9 mouse cellular contexts compared by ENCODE assay signal in genomic region chr9:43230886-43231285, GRCm38 (mm10). TPM values are rescaled to one million over a fixed set of nuclear protein-coding genes. Genes with fewer than 3 reads are reported as not detected.
DNase-seq lines count a peak whose midpoint lies in the region; ATAC-seq and TF ChIP-seq lines count a peak whose summit lies in the region.
"Had no signal": no experiment of that assay in that cellular context is flagged by ENCODE, and none has a peak within 500 bp of the region (broad histone marks: within the 10 kb centered on the region; RNA-seq: fewer than 3 reads in every experiment).

No protein-coding gene starts in this region.

- TF ChIP-seq POLR2A in kidney, adult 2 months (IDR thresholded peaks at IDR 0.05; ENCODE audit: low read depth, low read length): no peak

- no peak for TF ChIP-seq CTCF in kidney, adult 2 months (conservative IDR thresholded peaks at IDR 0.05; ENCODE audit: insufficient read depth, insufficient read length, low read depth, low read length)

- peak; percentile 66 for DNase-seq in kidney, adult 2 months
- DNase-seq in kidney, adult 18-20 months: no peak
- DNase-seq in heart, adult 18-20 months: peak; percentile 61 to 71
- DNase-seq in intestine, embryonic 14.5 days (ENCODE audit: low spot score): peak; percentile 66
- no peak for DNase-seq in liver, embryonic 13.5 days
- no peak for DNase-seq in ovary, adult 18-20 months (ENCODE audit: low spot score)
- no peak for DNase-seq in c-Kit-positive CD71-positive TER-119-positive erythroid progenitor cells, embryonic 14.5 days (ENCODE audit: low spot score)
- no peak for DNase-seq in adrenal gland, postnatal 14 days

- ATAC-seq in intestine, embryonic 14.5 days (replicated peaks; ENCODE audit: low FRiP score, low TSS enrichment, low read depth): 0 out of 2 replicates have a peak, but pooled peaks have one; percentile 13
- ATAC-seq in liver, embryonic 13.5 days (ENCODE audit: low read depth): no peak

- peak overlapping the region; percentile 26; the same call in 1 of the 2 replicates for H3K27ac ChIP-seq in kidney, adult 2 months (ENCODE audit: insufficient read depth, low read depth, low read length)
- H3K27ac ChIP-seq in intestine, embryonic 14.5 days (ENCODE audit: low read depth): peak overlapping the region; percentile 89
- H3K27ac ChIP-seq in liver, embryonic 13.5 days: peak overlapping the region; percentile 94

- peak overlapping the region; percentile 37; the same call in 1 of the 2 replicates for H3K9ac ChIP-seq in intestine, embryonic 14.5 days (ENCODE audit: low read length)
- peak overlapping the region; percentile 5; the same call in 1 of the 2 replicates for H3K9ac ChIP-seq in liver, embryonic 13.5 days

- H3K9me3 ChIP-seq in intestine, embryonic 14.5 days (ENCODE audit: control insufficient read depth, low read length): no peaks in the 10 kb centered on the region
- H3K9me3 ChIP-seq in liver, embryonic 13.5 days (replicated peaks): no peaks in the 10 kb centered on the region

- no peaks in the 10 kb centered on the region for H3K27me3 ChIP-seq in kidney, adult 2 months (replicated peaks; ENCODE audit: control insufficient read depth, insufficient read depth, low read length)
- no peaks in the 10 kb centered on the region for H3K27me3 ChIP-seq in intestine, embryonic 14.5 days (replicated peaks; ENCODE audit: control insufficient read depth, insufficient read depth, low read length)
- no peaks in the 10 kb centered on the region for H3K27me3 ChIP-seq in liver, embryonic 13.5 days

- peak overlapping the region; percentile 38 for H3K4me2 ChIP-seq in intestine, embryonic 14.5 days (ENCODE audit: low read length)
- no peak overlapping the region for H3K4me2 ChIP-seq in liver, embryonic 13.5 days

- WGBS in kidney, adult 2 months: 65% methylated on average over 4 of the region's 4 CpGs
- 23% methylated on average over 4 of the region's 4 CpGs for WGBS in intestine, embryonic 14.5 days
- WGBS in liver, embryonic 13.5 days (ENCODE audit: insufficient replicate concordance): 80% methylated on average over 4 of the region's 4 CpGs

- no peak overlapping the region for H3K4me3 ChIP-seq in kidney, adult 2 months (ENCODE audit: insufficient read depth, low read depth, low read length)
- no peak overlapping the region for H3K4me3 ChIP-seq in intestine, embryonic 14.5 days (ENCODE audit: low read depth, low read length)
- H3K4me3 ChIP-seq in liver, embryonic 13.5 days (replicated peaks): no peak overlapping the region

- no peaks in the 10 kb centered on the region for H3K36me3 ChIP-seq in kidney, adult 2 months (ENCODE audit: control insufficient read depth, insufficient read depth, low read length)
- H3K36me3 ChIP-seq in intestine, embryonic 14.5 days (ENCODE audit: control insufficient read depth, insufficient read depth, low read length): peaks cover 31% of the 10 kb centered on the region
- peaks cover 72% of the 10 kb centered on the region for H3K36me3 ChIP-seq in liver, embryonic 13.5 days

- peaks cover 58% of the 10 kb centered on the region for H3K4me1 ChIP-seq in kidney, adult 2 months (ENCODE audit: control insufficient read depth, insufficient read depth, low read length)
- H3K4me1 ChIP-seq in intestine, embryonic 14.5 days (replicated peaks; ENCODE audit: control insufficient read depth, insufficient read depth, low read length): peaks cover 80% of the 10 kb centered on the region
- H3K4me1 ChIP-seq in liver, embryonic 13.5 days (replicated peaks): peaks cover 98% of the 10 kb centered on the region

RNA-seq across cellular contexts. Expression of gene Oaf, which starts 8.8 kb away (rescaled TPM):
- 60.8 and 61.1 TPM in 2 replicates for polyA plus RNA-seq in kidney, adult 2 months (2012; rRNA removed)
- total RNA-seq in heart, adult 18-20 months (2021): 1 to 10 TPM; 6.4 to 7.7 TPM
- polyA plus RNA-seq in intestine, embryonic 14.5 days (2014; fragmentation: Nextera tagmentation; extraction: Ambion mirVana): 108 and 118 TPM in 2 replicates
- 27.4 and 29.3 TPM in 2 replicates for polyA plus RNA-seq in liver, embryonic 13.5 days (2015; fragmentation: Nextera tagmentation; extraction: Ambion mirVana)
- 23.4 and 34.9 TPM in 2 replicates for total RNA-seq in adrenal gland, postnatal 14 days (2021)

RNA-seq across cellular contexts. Expression of gene Pou2f3, which starts 20.7 kb away (rescaled TPM):
- 0.14 and 0.22 TPM in 2 replicates for polyA plus RNA-seq in kidney, adult 2 months (2012; rRNA removed)
- under 1 TPM in 1 of 2 experiments, not detected in 1; 0.10 TPM for total RNA-seq in heart, adult 18-20 months (2021)
- polyA plus RNA-seq in intestine, embryonic 14.5 days (2014; fragmentation: Nextera tagmentation; extraction: Ambion mirVana): 0.89 and 1.3 TPM in 2 replicates
- not detected in 2 replicates for polyA plus RNA-seq in liver, embryonic 13.5 days (2015; fragmentation: Nextera tagmentation; extraction: Ambion mirVana)
- not detected in 2 replicates for total RNA-seq in adrenal gland, postnatal 14 days (2021)
- total RNA-seq: left cerebral cortex, postnatal 10 days had no signal

Comparison
In these comparisons a context has a peak if more than half of its experiments do, and no peak if none do; other contexts are left out.
1. DNase-seq: peak in kidney, adult 2 months (single experiment), heart, adult 18-20 months (2 of 2) and intestine, embryonic 14.5 days (single experiment); none in kidney, adult 18-20 months (single experiment), liver, embryonic 13.5 days (single experiment), ovary, adult 18-20 months (single experiment), c-Kit-positive CD71-positive TER-119-positive erythroid progenitor cells, embryonic 14.5 days (single experiment) and adrenal gland, postnatal 14 days (single experiment).
2. H3K27ac ChIP-seq: peak in every context shown above with its lines; median percentile 94 in liver, embryonic 13.5 days; 89 in intestine, embryonic 14.5 days; 26 in kidney, adult 2 months.